Mouse (Mus musculus) left cerebral cortex, postnatal 4 days (tissue): ENCODE measurements at regions not wholly inside any gene's neighbourhood (a gene's known extent, or its start where the extent isn't known, plus 50 kb on each side); places are given as distances from the start of the nearest gene placed in this dataset.
"Not testable (repeated sequence)": the region's sequence is repeated elsewhere in the genome, so short reads cannot be mapped to it uniquely, and the experiment has no call there.

ENCODE experiments used
- DNase-seq: peaks from one replicate; pipeline ENCODE4 v3.0.0-alpha.2; 2022
- intact Hi-C: fragments of 180-260 bp; cut with DNase I; formaldehyde crosslinking; loops from one replicate; pipeline ENCODE4 v1.15.1; 2025

GRCm38 (mm10) chr5:60228966-60229365, 1579.7 kb upstream of the G6pd2 start:
- intact Hi-C loops, result no loop called here
- DNase-seq, result no peak

DNA sequence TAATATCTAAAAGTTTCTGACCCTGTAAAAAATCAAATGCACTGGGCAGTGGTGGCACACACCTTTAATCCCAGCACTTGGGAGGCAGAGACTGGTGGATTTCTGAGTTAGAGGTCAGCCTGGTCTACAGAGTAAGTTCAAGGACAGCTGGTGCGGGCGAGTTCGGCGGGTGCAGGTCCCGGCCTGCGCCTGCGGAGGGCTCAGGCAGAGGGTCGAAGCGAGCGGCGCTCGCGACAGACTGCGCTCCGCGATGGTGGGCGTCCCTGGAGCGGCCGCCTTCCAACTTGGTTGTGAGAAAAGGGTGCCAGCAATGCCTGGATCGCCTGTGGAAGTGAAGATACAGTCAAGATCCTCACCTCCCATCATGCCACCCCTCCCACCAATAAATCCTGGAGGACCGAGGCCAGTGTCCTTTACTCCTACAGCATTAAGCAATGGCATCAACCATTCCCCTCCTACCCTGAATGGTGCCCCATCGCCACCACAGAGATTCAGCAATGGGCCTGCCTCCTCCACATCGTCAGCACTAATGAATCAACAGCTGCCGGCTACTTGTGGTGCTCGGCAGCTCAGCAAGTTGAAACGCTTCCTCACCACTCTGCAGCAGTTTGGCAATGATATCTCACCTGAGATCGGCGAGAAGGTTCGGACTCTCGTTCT, 1577.3 kb upstream of the G6pd2 start:
- DNase-seq, intact Hi-C loops: not testable (repeated sequence)

GRCm38 (mm10) chr5:60244185-60244584, 1564.4 kb upstream of the G6pd2 start:
- intact Hi-C loops, result no loop called here

DNA sequence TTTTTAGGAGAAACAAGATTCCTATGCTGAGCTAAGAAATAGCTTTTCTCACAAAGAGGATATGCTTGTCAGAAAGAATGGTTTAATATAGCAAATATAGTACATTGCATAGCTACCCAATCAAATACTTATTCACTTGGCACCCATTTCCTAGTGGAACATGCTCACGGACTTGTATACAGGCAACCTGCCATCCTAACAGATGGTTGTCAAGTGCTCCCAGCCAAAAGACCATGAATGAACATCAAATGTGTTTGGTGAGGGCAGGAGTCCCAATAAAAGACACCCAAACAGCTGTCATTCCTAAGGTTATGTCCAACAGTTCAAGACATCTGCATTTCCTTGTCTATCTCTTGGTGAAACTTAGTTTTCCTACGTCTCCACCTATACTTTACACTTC, 1531.9 kb upstream of the G6pd2 start:
- peak; percentile 51 for DNase-seq
- intact Hi-C loops, result no loop called here

More at GRCm38 (mm10) chr5:60244185-60244584, 1564.4 kb upstream of the G6pd2 start:
- peak; percentile 27 for DNase-seq
